Mouse (Mus musculus) heart, adult 2 months (tissue): ENCODE measurements at regions not wholly inside any gene's neighbourhood (a gene's known extent, or its start where the extent isn't known, plus 50 kb on each side); places are given as distances from the start of the nearest gene placed in this dataset.

ENCODE experiments used
- DNase-seq, 2 experiments: peaks; one replicate each; pipeline ENCODE4 v3.0.0; 2021
- H3K27ac ChIP-seq: fragments of 200-600 bp; 2 replicates; pipeline ENCODE4 v1.8.1; 2022
- H3K27me3 ChIP-seq: fragments of 200-500 bp; 2 replicates; pipeline ENCODE4 v1.6.1; 2012; ENCODE audit warnings: mild to moderate bottlenecking, low read length, inconsistent platforms, mixed read lengths; ENCODE audit not compliant: control insufficient read depth, insufficient read depth
- H3K36me3 ChIP-seq: fragments of 200-500 bp; 2 replicates; pipeline ENCODE4 v1.6.1; 2012; ENCODE audit warnings: low read length, inconsistent platforms; ENCODE audit not compliant: control insufficient read depth, insufficient read depth
- H3K4me1 ChIP-seq: fragments of 200-500 bp; 2 replicates; pipeline ENCODE4 v1.6.1; 2011; ENCODE audit warnings: low read length; ENCODE audit not compliant: control insufficient read depth, insufficient read depth
- H3K4me3 ChIP-seq: fragments of 200-600 bp; 2 replicates; pipeline ENCODE4 v1.8.1; 2022
- H3K79me2 ChIP-seq: fragments of 200-500 bp; replicated peaks from 2 replicates; pipeline ENCODE4 v1.6.1; 2012; ENCODE audit warnings: mild to moderate bottlenecking, inconsistent platforms, low read length, moderate library complexity, mixed read lengths; ENCODE audit not compliant: control insufficient read depth, insufficient read depth
- H3K9ac ChIP-seq: fragments of 200-500 bp; 2 replicates; pipeline ENCODE4 v1.6.1; 2012; ENCODE audit warnings: low read depth, mild to moderate bottlenecking, control low read depth, inconsistent platforms, low read length, mixed read lengths
- CTCF ChIP-seq: fragments of 200-600 bp; IDR thresholded peaks from 2 replicates; pipeline ENCODE4 v1.8.1; 2022; ENCODE audit warnings: antibody characterized with exemption, mild to moderate bottlenecking, moderate library complexity
- EP300 ChIP-seq: fragments of 200-500 bp; IDR thresholded peaks from 2 replicates; pipeline ENCODE4 v1.6.1; 2011; ENCODE audit warnings: low read depth, low read length, control low read depth; ENCODE audit not compliant: insufficient read depth
- POLR2A ChIP-seq: fragments of 200-500 bp; IDR thresholded peaks from 2 replicates; pipeline ENCODE4 v1.6.1; 2011; ENCODE audit warnings: mild to moderate bottlenecking, low read depth, low read length, control low read depth; ENCODE audit not compliant: insufficient read depth
- WGBS: fragments of 180-500 bp; shearing (Covaris S2); methylation state at CpG from one replicate; pipeline ENCODE4 v1.1.7; 2018; 5-methylcytosine and 5-hydroxymethylcytosine counted together
- intact Hi-C: fragments of 180-260 bp; cut with DNase I; formaldehyde crosslinking; loops from one replicate; pipeline ENCODE4 v1.15.1; 2025

GRCm38 (mm10) chr13:102318891-102319404 is 374.4 kb upstream of the Cd180 start:
- intact Hi-C loops = loop anchor here (10.0 kb wide), 1 partner anchor 276 kb away; no protein-coding TSS in a partner anchor
- WGBS = 60% methylated on average over 4 of the region's 4 CpGs

DNA sequence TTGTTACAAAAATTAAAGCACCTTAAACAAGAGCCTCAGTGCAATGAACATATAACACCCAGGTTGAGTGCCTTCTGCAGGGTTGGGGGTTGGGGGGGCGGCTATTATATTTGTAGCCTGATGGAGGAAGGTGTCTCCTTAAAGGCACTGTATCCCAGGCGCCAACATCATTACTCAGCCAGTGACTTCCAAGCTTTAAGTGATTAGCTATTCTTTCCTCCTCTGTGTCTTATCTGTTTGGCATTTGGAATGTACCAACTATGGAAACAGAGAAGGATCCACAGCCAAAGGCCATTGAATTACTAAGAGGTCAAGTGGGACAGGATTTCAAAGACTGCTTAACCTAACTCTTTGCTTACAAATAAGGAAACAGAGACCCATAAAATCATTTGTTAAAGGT is 373.9 kb upstream of the Cd180 start:
- intact Hi-C loops = loop anchor here (10.0 kb wide), 1 partner anchor 275 kb away; no protein-coding TSS in a partner anchor

More at GRCm38 (mm10) chr13:102318891-102319404, 374.4 kb upstream of the Cd180 start:
- Histone ChIP-seq H3K4me1 (peaks cover 5% of the 10 kb centered on the region; the same call in 1 of the 2 replicates), H3K9ac (no peak overlapping the region), H3K79me2 (no peaks in the 10 kb centered on the region), H3K36me3 (peaks cover 7% of the 10 kb centered on the region), H3K27ac (peak overlapping the region; percentile 67), H3K27me3 (no peaks in the 10 kb centered on the region), H3K4me3 (no peak overlapping the region)
- DNase-seq = no peak
- TF ChIP-seq POLR2A = no peak
- no peak for TF ChIP-seq EP300
- TF ChIP-seq CTCF = no peak

DNA sequence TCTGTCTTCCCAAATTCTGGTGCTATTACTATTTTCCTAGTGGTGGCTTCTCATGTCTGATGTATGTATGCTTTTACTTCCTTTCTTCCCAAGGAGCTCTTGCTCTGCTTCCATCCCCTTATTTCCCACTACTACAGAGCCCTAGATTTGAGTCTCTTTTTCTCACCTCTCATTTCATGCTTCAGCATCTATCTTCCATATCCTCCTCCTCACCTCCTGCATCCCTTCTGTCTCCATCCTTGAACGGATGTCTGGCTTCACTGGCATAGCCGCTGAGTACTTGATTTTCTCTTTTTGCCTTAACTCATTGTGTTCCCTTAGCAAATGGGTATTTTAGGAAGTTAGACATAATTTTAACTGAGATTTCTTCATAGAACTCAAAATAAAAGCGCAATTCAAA is 369.5 kb upstream of the Cd180 start:
- TF ChIP-seq EP300 = no peak
- TF ChIP-seq CTCF = no peak
- no peak for TF ChIP-seq POLR2A
- DNase-seq = no peak
- Histone ChIP-seq H3K36me3 (peaks cover 4% of the 10 kb centered on the region), H3K79me2 (no peaks in the 10 kb centered on the region), H3K27ac (peak overlapping the region; percentile 61), H3K4me1 (peaks cover 5% of the 10 kb centered on the region; the same call in 1 of the 2 replicates), H3K4me3 (no peak overlapping the region), H3K27me3 (no peaks in the 10 kb centered on the region), H3K9ac (no peak overlapping the region)
- intact Hi-C loops = loop anchor here (5.0 to 10.0 kb wide), 4 partner anchors 332 to 557 kb away; partner anchors contain the start of gene Pik3r1
- 73% methylated on average over 3 of the region's 3 CpGs for WGBS

More for the DNA sequence above, 373.9 kb upstream of the Cd180 start:
- TF ChIP-seq EP300 (no peak), CTCF (no peak), POLR2A (no peak)
- Histone ChIP-seq H3K79me2 (no peaks in the 10 kb centered on the region), H3K27ac (peak overlapping the region; percentile 67), H3K4me3 (no peak overlapping the region), H3K9ac (no peak overlapping the region), H3K27me3 (no peaks in the 10 kb centered on the region), H3K4me1 (peaks cover 5% of the 10 kb centered on the region; the same call in 1 of the 2 replicates), H3K36me3 (peaks cover 7% of the 10 kb centered on the region)
- WGBS = 59% methylated on average over 2 of the region's 2 CpGs
- peak in 1 of 2 experiments; percentile 34 for DNase-seq

- TF ChIP-seq CTCF (no peak), POLR2A (no peak), EP300 (no peak)
- DNase-seq = no peak
- WGBS = 34% methylated on average over 2 of the region's 2 CpGs
- peak overlapping the region; percentile 61 for H3K27ac ChIP-seq
- H3K79me2 ChIP-seq = no peaks in the 10 kb centered on the region
- H3K4me1 ChIP-seq = peaks cover 3% of the 10 kb centered on the region; the same call in 1 of the 2 replicates
- no peak overlapping the region for H3K9ac ChIP-seq
- H3K4me3 ChIP-seq = no peak overlapping the region
- intact Hi-C loops = loop anchor here (2.0 to 10.0 kb wide), 2 partner anchors 65 to 521 kb away; no protein-coding TSS in a partner anchor
- H3K36me3 ChIP-seq = peaks cover 2% of the 10 kb centered on the region; the same call in 1 of the 2 replicates
- H3K27me3 ChIP-seq = no peaks in the 10 kb centered on the region
Observed at GRCm38 (mm10) chr13:102326003-102326402, 367.4 kb upstream of the Cd180 start.

DNA sequence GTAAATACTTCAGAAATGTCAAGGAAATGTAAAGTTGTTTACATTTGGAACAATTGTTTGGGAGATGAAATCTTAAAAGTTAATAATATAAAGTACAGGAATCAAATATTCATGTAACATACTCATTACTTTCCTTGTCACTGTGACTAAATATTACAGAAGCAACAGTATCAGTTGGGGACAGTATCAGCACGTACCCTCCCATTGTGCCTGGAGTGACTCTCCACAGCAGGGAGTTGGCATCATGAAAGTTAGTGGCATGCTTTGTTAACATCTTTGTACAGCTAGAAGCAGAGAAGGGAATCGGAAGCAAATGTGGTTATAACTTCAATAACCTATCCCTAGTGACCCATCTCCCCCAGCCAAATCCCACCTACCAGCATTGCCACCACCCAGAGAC is 366.8 kb upstream of the Cd180 start:
- 57% methylated on average over 2 of the region's 2 CpGs for WGBS
- Histone ChIP-seq H3K79me2 (no peaks in the 10 kb centered on the region), H3K36me3 (peaks cover 2% of the 10 kb centered on the region; the same call in 1 of the 2 replicates), H3K4me1 (peaks cover 3% of the 10 kb centered on the region; the same call in 1 of the 2 replicates), H3K27me3 (no peaks in the 10 kb centered on the region), H3K9ac (no peak overlapping the region), H3K4me3 (no peak overlapping the region), H3K27ac (peak overlapping the region; percentile 61)
- DNase-seq = no peak
- intact Hi-C loops = loop anchor here (2.0 to 10.0 kb wide), 2 partner anchors 64 to 522 kb away; no protein-coding TSS in a partner anchor
- TF ChIP-seq POLR2A = no peak
- TF ChIP-seq CTCF = no peak
- TF ChIP-seq EP300 = no peak

DNA sequence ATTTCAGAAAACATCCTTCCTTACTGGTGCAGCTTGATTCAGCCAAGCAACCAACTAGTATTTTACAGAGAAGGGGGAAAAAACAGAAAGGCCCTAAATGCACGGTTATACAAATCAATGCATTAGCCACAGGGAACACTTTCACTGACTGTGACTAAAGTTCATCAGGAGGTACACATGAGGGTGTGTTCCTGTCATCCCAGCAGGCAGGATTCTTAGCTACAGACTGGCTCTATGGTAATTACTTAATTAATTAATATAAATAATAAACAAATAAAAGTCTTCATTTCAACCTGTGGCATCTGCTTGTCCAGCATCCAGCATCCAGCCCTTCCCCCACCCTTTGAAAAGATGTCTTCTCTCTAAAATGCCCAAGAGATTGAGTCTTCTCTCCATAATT is 359.7 kb upstream of the Cd180 start:
- H3K27ac ChIP-seq = peak overlapping the region; percentile 45
- intact Hi-C loops = no loop called here

More for the DNA sequence above, 359.7 kb upstream of the Cd180 start:
- Histone ChIP-seq H3K9ac (no peak overlapping the region), H3K4me3 (no peak overlapping the region), H3K27me3 (no peaks in the 10 kb centered on the region), H3K36me3 (no peaks in the 10 kb centered on the region), H3K79me2 (no peaks in the 10 kb centered on the region), H3K4me1 (peaks cover 2% of the 10 kb centered on the region)
- DNase-seq = no peak
- WGBS = 71% methylated on average over 1 of the region's 1 CpGs
- TF ChIP-seq POLR2A = no peak
- TF ChIP-seq EP300 = no peak
- no peak for TF ChIP-seq CTCF
